Mouse (Mus musculus) adrenal gland, postnatal 14 days (tissue): ENCODE measurements around the gene Scaf8. TPM values are rescaled to one million over a fixed set of nuclear protein-coding genes. Genes with fewer than 3 reads are reported as not detected.
"Not testable (repeated sequence)": the region's sequence is repeated elsewhere in the genome, so short reads cannot be mapped to it uniquely, and the experiment has no call there.

Source experiments
- DNase-seq: peaks from one replicate; pipeline ENCODE4 v3.0.0; 2021; ENCODE audit warnings: mixed read lengths
- long read RNA-seq, 2 experiments: library from polyadenylated mRNA; stranded (forward); transcript quantifications; one replicate each; pipeline ENCODE4 v2.0.0; 2021
- total RNA-seq: library from RNA; stranded (reverse); gene quantifications from 2 replicates; pipeline ENCODE4 v1.2.3, GENCODE M21; 2021

The Scaf8 gene
- total RNA-seq: 40.4 and 44.0 TPM in 2 replicates
- long read RNA-seq, experiment 1, full-length matches to known transcripts: 6 of 11 reads
- long read RNA-seq, experiment 1, partial matches to known transcripts: 1 of 11 reads
- long read RNA-seq, experiment 1, other reads (novel, unspliced or antisense): 4 of 11 reads
- long read RNA-seq, experiment 2, full-length matches to known transcripts: 7 of 14 reads
- long read RNA-seq, experiment 2, partial matches to known transcripts: 0 of 14 reads
- long read RNA-seq, experiment 2, other reads (novel, unspliced or antisense): 7 of 14 reads

DNA sequence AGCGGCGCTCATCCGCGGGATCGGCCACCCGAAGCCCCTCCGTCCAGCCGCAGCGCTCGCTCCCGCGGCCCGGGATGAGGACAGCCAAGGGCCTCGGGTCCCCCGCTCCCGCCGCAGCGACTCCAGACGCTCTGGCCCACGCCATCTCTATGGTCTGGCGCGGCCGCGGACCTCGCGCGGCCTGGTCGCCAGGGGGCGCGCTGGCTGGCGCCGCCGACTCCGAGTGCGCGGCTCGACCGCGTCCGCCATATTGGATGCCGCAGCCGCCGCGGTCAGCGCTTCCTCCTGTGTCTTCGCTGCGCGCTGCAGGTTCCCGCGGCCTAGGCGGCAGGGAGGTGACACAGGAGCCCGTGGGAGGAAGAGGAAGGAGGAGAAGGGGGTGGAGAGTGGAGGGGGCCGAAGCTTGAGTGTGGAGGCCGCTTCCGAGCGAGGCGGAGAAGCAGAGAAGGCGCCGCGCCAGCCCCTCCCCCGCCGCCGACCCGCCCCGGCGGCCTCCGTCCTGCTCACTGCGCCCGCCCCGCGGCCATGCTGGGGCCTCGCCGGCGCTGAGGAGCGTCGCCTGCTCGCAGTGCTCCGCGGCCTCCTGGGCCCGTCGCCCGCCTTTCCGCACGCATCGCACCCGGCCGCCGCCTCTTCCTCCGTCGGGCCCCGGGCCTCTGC lies at the start of gene Scaf8:
Gene Scaf8, plus strand, starts transcription at position 253 of the 660 bp plus-strand sequence.
- DNase-seq: peak; percentile 94

DNA sequence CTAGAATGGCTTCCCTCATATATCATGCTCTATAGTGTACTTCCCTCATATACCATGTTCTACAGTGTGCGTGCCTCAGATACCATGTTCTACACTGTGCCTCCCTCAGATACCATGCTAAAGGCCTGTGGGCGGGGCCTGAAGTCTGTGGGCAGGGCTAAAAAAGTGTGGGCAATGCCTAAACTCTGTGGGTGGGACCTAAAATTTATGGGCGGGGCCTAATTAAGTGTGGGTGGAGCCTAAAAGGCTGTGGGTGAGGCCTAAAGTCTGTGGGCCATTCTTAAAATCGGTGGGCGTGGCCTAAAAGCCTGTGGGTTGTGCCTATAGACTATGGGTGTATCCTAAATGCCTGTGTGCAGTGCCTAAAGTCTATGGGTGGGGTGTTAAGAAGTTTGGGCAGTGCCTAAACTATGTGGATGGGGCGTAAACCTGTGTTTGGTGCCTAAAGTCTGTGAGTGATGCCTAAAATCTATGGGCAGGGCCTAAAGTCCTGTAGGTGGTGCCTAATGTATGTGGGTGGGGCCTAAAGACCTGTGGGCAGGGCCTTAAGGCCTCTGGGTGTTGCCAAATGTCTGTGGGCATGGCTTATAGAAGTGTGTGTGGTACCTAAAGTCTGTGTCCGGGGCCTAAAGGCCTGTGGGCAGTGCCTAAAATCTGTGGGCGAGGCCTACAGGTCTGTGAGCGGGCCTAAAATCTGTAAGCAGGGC lies 39.5 kb upstream of the Scaf8 start:
- no peak for DNase-seq

DNA sequence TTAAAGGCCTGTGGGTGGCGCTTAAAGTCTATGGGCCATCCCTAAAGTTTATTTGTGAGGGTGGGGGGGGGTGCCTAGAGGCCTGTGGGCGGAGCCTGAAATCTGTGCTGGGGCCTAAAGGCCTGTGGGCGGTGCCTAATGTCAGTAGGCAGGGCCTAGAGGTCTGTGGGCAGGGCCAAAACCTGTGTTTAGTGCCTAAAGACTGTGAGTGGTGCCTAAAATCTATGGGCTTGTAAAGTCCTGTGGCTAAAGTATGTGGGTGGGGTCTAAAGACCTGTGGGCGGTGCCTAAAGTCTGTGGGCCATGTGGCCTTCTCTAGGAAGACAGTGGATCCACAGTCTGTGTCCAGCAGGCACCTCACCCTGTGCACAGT lies 38.9 kb upstream of the Scaf8 start:
- DNase-seq: no peak

DNA sequence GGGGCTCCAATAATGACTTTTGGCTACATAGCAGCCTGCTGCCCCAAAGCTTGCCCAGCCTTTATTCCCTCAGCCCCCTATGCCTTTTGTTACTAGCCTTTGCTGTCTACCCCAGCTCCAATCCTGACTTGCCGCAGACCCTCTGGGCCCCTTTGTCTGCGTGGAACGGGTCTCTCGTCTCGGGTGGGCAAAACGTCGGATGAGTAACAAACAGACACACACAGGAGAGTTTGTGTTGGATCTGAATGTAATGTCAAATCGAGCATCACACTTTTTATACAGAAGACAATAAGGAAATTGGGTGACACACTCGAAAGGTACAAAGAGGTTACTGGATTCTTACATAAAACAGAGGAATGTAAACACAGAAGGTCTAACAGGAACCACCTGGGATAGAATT lies 36.8 kb upstream of the Scaf8 start:
- not testable (repeated sequence) for DNase-seq

DNA sequence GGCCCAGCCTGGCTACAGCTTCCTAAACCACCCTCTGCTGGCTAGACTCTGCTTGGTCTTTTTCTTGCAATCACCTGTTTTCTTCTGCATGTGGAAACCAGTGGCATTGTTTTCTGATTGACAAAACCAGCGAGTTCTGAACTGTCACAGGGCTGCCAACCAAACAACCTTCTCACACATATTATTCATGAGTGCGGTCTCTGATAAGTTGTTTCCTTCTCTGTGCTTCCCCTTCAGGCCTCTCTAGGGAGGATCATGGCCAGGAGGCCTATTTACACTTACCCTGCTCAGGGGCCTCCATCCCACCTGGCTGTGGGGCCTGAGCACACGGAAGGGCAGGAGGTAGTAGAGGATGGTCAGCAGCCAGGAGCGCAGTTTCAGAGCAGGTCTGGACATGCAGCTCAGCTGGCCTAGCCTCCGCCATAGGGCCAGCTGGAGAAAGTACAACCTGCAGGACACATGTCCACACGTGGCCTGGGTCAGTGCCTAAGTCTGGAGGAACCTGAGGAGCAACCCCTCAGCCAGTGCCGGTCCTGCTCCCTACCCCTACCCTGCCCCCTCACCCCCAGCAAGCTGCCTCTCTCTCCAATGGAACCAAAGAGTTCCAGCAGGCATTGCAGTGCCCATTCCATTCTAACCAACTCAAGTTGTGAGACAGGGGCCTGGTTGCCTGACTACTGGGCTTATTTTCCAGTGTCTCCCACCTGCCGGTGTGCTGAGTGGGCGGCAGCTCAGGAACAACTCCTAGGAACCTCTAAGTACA lies 34.0 kb upstream of the Scaf8 start:
- not testable (repeated sequence) for DNase-seq

DNA sequence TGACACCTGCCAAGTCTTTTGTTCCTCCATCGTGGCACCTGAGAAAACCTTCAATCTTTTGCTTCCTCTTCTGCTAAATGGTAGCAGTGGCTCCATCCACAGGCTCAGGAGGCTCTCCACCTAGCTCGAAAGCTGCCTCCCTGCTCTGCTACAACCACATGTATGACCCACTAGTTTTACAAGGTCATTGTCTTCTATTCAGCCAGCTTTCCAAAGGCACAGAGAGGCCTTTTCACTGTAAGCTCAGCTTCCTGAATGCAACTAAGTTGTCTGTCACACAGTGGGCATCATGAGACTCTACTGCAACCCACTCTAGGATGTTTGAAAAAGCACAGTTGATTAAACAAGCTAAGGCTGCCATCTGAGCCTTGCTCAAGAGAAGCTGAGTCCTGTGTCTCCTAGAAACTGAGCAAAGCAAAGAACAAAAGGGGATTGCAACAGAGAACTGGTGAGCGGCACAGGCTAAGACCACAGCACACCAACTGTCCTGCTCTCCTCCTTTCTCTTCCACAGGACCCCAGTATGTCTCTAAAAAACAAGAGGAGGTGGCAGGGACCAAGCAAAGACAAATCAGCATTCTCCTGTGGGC lies 33.2 kb upstream of the Scaf8 start:
- not testable (repeated sequence) for DNase-seq

DNA sequence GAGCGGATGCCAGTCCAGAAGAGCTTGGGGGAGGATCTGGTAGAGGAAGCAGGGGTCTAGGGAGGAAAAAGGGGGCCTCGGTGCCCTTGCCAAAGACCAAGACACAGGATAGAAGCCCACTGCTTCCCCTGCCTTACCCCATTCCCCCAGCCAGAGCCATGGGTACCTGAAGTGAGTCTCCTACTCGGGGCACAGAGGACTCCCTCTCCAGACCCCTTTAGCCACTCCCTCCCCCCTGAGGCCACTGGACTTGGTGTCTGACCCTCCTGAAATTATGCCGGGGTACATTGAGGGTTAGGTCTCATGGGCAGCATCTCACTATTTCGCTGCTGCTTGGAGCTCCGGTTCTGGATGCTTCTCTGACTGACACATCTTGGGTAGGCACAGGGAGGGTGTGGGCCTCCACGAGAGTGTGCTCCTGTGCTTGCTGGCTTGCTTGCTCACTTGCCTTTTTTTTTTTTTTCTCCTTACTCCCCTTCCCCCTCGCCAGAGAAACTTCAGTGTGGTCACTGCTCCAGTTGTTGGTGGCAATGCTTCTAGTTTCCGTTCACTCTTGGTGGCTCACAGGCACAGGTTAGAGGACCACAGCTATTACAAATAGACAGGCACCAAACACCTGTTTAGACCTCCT lies 32.5 kb upstream of the Scaf8 start:
- peak; percentile 40 for DNase-seq

DNA sequence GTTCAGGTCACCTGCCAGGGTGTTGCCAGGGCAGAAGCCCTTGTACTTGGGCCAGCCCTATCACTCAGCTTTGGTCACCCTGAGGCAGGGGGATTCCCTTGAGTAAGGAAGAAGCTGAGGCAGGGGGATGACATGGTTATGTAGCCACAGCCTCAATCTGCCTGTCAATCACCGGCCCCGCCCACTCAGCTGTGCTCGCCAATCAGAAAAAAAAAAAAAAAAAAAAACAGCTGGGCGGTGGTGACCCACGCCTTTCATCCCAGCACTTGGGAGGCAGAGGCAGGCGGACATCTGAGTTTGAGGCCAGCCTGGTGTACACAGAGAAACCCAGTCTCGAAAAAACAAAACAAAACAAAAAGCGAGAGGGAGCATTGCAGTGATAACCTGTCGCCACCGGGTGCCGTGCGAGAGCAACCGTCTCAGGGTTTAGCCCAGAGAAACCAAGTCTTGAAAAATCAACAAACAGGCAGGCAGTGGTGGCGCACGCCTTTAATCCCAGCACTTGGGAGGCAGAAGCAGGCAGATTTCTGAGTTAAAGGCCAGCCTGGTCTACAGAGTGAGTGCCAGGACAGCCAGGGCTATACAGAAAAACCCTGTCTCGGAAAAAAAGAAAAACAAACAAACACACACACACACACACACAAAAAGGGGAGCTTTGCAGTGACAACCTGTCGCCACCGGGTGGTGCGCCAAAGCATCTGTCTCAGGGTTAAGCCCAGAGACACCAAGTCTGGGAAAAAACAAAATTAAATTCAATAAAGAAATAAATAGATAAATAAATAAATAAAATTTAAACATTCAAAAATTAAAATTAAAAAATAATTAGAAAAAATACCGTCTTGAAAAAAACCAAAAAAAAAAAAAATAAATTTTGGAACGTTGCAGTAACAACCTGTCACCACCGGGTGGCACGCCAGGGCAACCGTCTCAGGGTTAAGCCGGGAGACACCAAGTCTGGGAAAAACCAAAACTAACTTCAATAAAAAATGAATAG lies 31.7 kb upstream of the Scaf8 start:
- DNase-seq: peak; percentile 69

DNA sequence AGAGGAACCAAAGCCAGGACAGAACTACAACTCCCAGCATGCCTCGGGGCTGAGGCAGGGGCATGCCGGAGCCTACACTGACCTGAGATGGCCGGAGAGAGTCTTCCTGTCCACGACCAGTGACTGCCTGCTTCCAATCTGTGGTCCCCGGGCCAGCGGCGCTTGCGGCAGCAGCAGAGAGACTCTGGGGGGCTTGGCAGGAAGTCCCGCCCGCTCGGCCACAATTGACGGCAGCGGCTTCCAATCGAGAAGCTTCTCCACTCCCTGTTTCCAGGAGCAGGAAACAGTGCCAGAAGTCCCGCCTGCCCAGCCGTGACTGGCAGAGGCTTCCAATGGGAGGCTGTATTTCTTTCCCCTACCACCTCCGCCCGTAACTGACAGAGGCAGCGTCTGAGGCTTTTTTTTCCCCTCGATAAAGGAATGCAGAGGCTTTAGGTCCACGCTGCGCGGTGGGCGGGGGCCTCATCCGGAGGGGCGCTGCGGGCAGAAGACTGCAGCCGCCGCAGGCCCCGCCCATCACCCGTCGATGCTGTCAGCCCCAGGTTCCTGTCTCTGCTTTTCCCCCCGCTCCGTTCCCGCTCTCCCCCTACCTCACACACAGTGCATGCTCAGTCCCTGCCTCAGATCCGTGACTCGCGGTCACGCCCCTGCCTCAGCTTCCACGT lies 30.8 kb upstream of the Scaf8 start:
- peak; percentile 95 for DNase-seq

DNA sequence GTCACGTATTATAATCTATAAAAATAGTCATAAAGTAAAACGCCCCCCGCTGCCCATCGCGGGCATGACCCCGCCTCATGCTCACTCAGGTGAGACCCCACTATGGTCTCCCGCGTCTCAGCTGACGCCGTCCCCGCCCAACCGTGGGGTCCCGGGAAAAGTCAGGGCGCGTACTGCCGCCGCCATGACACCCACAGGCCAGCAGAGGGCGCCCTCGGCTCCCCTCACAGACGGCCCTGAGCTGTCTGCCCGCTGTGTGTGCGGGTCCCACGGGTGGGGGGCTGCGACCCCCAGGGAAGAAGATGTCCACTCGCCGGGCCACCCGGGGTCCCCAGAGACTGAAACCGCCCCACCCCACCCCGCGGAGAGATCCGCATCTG lies 30.2 kb upstream of the Scaf8 start:
- peak; percentile 85 for DNase-seq

DNA sequence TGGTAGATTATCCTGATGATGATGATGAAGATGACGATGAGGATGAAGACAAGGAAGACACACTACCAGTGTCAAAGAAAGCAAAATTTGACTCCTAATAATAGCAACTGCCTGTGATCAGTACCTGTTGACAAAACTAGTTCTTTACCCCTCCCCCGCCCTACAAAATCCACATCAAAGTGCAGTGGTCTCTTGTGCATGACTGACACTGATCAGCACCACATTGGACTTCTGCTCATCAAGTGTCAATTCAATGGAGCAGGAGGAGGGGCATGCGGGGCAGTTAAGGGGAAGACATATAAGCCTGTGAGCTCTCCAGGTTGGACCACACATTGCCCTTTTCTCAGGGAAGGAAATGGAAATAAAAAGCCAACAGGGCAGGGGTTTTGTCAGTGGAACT lies 29.6 kb upstream of the Scaf8 start:
- no peak for DNase-seq

DNA sequence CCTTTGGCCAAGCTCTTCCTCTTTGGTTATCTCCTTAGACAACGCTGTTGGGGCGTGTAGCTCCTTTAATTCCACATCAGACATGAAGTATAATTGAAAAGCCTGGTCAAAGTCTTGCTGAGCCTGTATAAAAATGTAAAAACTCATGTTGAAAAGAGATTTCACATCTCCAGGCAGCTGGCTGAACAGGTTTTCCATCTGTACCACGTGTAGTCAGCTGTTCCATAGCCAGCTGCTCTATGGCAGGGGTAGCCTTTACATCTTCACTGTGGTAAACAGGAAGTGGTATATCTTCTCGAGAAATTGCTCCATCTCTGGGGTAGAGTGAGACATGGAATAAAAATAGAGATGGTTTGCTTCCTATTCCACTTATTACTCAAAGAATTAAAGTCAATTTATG lies 22.1 kb upstream of the Scaf8 start:
- DNase-seq: no peak

DNA sequence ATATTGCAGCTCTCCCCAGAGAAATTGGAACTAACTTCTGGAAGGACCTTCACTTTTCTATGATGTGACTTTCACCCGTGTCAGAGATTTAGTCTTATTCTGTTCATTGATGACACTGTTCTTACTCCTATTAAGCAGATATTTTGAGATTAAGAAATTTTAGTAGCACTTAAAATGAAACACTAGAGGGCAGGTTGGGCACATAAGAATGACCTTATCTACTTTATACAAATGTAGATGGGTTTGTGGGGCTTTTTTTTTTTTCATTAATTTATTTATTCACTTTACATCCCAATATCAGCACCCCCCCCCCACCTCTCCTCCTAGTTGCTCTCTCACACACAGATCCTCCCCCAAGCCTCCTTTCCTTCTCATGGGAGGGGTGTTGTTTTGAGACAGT lies 15.5 kb upstream of the Scaf8 start:
- DNase-seq: not testable (repeated sequence)

DNA sequence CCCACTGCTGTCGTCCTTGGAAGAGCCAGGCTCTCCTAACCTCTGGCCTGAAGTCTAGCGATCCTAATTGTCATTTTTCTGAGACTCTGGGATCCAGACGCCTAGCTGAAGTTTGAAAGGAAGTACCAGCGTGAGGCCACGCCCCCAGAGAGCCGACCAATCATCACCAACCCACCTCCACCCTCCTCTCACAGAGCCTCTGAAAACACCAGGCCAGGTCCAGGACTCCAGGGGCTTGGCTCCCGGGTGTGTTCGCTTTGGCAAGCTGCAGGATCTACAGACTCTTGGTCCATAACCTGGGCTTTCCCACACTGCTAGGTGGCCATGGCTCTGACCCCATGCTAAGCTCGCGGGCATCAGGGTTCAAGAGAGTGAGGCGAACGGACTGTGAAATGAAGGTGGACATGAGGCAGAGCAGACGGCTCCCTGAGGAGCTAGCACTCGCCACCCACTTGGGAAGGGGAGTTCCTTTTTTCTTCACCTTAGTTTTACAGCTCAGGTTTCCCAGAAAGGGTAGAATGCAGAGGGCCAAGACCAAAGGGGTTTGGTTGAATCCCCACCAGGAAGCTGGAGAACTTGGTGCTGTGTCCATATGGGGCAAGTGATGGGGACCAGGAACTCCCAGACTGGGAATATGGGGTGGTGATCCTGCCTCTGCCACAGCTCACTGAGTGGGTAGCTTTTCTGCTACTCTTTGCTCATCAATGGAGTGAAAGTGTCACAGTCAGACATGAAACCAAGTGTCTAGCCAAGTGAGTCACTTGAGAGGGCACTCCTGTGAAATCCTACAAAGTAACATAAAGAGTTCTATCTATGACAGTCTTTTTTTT lies 12.2 kb upstream of the Scaf8 start:
- peak; percentile 88 for DNase-seq

DNA sequence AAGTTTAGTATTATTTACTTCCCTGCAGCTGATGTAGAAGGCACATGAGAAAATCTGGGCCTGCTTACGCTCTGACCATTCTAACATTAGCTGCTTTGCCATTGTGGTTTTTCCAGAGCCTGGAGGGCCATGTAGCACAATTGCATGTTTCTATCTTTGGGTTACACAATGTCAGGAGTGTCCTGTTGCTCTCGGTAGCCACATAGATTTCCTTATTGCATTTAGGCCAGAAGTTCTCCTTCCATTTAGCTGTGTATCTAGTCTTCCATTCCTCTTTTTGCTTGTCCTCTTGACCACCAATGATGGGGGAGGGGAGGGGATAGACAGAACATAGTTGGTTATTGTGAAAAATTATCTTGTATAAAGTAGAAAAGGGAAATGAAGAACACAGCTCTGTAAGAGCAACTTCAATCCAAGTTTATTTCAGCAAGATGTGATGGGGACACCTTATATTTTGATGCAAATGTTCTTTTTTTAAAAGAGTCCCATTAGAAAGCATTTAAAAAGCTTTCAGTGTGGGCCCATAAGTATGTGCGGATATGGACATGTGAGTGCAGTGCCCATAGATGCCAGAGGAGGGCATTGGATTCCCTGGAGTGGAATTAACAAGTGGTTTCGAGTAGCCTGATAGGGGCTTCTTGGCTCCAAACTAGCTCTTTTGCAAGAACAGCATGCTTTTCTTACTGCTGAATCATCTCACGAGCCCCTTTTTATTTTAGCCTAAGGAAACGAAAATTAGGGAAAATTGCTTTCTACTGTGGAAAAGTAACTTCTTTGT lies 10.4 kb upstream of the Scaf8 start:
- DNase-seq: peak; percentile 7

DNA sequence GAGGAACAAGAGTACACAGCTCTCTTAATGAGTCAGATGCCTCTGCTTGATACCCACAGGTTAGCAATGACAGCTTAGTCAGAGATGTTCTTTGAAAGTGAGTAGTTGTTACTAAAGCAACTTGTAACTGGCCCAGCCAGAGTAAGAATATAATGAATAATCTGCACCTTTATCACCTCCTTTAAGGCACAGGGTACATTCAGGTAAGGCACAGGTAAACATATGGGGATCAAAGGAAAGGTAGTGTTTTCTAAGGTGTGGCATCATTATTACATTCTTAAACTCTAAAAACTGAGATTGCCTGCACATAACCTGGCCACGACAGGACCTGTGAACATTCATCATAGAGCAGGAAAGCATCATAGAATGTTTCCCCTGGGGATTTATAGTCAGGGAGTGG lies 9.8 kb upstream of the Scaf8 start:
- DNase-seq: no peak

DNA sequence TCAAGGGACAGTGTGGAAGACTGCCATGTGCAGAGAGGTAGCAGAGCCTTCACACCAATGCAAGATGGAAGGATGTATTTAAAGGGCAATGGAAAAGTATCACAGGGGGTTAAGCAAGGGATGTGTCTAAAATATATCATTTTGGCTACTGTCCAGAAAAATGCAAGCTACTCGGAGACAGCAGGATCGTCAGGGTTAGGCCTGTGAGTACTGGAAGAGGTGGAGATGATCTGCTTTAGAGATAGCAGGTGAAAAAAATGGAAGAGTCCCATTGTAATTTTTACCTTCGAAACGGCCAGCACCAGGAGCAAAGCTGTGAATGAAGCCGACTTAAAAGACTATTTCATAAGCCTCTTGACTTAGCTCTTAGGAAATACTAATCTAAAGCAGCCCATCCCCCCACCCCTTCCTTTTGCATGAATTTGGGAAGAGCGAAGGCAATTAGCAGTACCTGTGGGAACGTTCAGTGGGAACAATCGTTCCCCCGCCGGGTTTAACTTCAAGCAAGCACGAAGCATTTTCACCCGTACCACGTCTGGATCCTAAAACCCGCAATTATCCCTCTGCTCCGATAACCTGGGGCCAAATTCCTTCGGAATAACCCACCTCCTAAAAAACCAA lies 925 bp upstream of the Scaf8 start:
- no peak for DNase-seq

DNA sequence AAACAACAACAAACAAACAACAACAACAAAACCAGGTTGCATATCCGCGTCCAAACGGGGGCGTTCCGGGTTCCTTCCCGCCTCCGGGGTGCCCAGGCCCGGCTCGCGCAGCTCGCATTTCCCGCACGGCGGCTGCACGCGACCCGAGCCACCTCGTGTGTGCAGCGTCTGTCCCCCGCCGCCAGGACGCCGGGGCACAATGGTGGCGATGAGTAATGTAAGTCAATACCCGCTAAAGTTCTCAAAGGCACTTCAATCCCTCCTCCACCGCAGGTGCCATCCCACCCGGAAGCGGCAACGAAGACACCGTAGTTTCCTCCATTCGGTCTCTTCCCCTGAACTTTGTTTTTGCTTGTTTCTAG lies 433 bp upstream of the Scaf8 start:
- DNase-seq: peak; percentile 84
